Mouse (Mus musculus) embryonic fibroblast, embryonic 13.5 days (primary cell): ENCODE results near the gene Car3.

ENCODE experiments used
- CTCF ChIP-seq: IDR thresholded peaks from 2 replicates; pipeline ENCODE4 v1.5.1; 2011; ENCODE audit warnings: mild to moderate bottlenecking, control low read depth, low read length, moderate library complexity, borderline replicate concordance; ENCODE audit not compliant: insufficient read depth
- POLR2A ChIP-seq: IDR thresholded peaks from 2 replicates; pipeline ENCODE4 v1.6.1; 2011; ENCODE audit warnings: low read depth, mild to moderate bottlenecking, control low read depth, low read length, moderate library complexity

DNA sequence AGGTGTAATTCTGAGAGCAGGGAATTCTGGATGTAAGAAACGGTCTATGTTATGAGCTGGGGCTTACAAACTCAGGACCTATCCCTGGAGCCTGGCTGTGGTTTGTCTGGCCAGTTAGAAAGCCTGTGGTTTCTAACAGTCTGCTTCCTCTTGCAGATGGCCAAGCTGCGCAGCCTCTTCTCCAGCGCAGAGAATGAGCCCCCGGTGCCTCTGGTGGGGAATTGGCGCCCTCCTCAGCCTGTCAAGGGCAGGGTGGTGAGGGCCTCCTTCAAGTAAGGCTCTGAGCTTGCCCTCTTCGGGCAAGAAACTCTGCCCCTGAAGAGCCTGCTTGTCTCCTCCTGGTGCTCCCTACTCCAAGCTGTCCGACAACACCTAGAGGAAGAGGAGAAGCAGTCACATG lies 8.1 kb downstream of the Car3 start:
- TF ChIP-seq CTCF (no peak), POLR2A (no peak)
